Mouse (Mus musculus): ENCODE measurements around the gene Fnbp1. TPM values are rescaled to one million over a fixed set of nuclear protein-coding genes. Genes with fewer than 3 reads are reported as not detected.

The Fnbp1 gene
- polyA plus RNA-seq, 1 experiment, result 46.3 TPM

DNA sequence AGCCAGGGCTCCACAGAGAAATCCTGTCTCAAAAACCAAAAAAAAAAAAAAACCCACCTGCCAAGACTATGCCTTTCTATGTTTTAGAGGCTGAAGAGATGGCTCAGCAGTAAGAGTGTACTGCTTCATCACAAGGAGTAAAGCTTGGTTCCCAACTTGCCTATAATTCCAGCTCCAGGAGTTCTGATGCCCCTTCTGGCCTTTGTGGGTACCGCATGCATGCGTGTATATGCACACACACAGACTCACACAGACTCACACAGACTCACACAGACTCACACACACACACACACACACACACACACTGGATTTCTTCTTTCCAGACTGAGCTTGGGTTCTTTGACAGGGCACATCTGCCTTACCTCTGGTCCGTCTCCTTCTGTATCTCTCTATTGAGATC, 101.8 kb downstream of the Fnbp1 start:
- no peak for DNase-seq (ENCODE audit: low read depth)
- TF ChIP-seq POLR2A (IDR thresholded peaks at IDR 0.05; ENCODE audit: borderline replicate concordance, extremely low read depth, insufficient read depth, insufficient read length, poor library complexity, severe bottlenecking) (no peak), CTCF (IDR thresholded peaks at IDR 0.05; ENCODE audit: borderline replicate concordance, extremely low read depth, insufficient read depth, insufficient read length) (peak; percentile 13; the same call in 1 of the 2 replicates)

DNA sequence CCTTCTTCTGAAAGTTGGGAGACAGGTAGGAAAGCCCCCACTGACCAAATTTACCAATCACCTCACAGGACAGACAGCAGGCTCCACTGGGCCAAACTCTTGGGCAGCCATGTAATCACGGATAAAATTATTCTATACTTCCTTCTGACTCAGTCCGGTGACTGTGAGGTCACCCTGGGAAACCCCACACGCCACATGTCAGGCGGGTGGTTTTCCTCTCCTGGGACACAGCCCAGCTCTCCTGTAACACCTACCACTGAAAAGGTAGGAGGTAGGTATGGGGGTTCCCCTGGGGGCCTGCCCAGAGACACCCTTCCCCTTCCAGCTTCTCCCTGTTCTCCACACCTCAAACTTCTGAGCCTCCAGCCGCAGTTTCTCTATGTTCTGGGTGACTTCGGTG, 105.0 kb downstream of the Fnbp1 start:
- no peak for TF ChIP-seq CTCF (IDR thresholded peaks at IDR 0.05; ENCODE audit: borderline replicate concordance, extremely low read depth, insufficient read depth, insufficient read length)
- TF ChIP-seq POLR2A (IDR thresholded peaks at IDR 0.05; ENCODE audit: borderline replicate concordance, extremely low read depth, insufficient read depth, insufficient read length, poor library complexity, severe bottlenecking), result no peak
- no peak for DNase-seq (ENCODE audit: low read depth)

DNA sequence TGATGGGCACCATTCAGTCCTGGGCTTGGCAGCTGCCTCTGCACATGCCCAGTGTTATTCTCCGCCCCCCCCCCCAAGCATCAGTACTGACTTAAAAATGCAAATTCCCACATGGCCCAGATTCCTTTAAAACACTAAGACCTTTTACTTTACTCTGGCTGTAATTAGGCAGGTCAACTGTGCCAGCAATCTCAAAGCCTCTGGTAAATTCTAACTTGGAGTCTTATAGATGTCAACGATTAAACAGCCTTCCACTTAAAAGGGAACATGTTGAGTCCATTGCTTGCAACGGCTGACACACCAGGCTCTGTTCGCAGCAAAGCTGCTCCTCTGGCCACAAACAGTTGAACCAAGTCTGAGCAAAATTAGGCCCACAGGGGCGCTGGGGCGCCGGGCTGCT, 109.8 kb downstream of the Fnbp1 start:
- peak; percentile 44 for DNase-seq (ENCODE audit: low read depth)
- TF ChIP-seq CTCF (IDR thresholded peaks at IDR 0.05; ENCODE audit: borderline replicate concordance, extremely low read depth, insufficient read depth, insufficient read length) (no peak), POLR2A (IDR thresholded peaks at IDR 0.05; ENCODE audit: borderline replicate concordance, extremely low read depth, insufficient read depth, insufficient read length, poor library complexity, severe bottlenecking) (no peak)

DNA sequence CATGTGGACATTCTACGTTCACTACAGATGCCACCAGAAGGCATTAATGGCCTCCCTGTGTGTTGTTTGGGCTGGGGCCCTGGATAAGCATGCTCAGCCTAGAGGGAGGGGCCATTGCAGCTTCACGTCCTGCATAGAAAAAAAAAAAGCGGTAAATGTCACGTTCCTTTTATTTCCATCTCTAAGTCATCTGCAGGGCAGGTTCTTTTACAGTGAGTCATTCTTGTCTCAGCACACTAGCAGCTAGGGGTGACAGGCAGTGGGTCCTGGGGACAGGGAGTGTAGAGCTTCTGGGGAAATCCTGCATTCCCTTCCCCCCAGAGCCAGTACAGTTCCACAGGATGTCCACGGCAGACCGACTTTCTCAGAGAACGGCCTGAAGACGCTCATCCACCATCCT, 115.2 kb downstream of the Fnbp1 start:
- no peak for DNase-seq (ENCODE audit: low read depth)
- TF ChIP-seq POLR2A (IDR thresholded peaks at IDR 0.05; ENCODE audit: borderline replicate concordance, extremely low read depth, insufficient read depth, insufficient read length, poor library complexity, severe bottlenecking) (no peak), CTCF (IDR thresholded peaks at IDR 0.05; ENCODE audit: borderline replicate concordance, extremely low read depth, insufficient read depth, insufficient read length) (no peak)

DNA sequence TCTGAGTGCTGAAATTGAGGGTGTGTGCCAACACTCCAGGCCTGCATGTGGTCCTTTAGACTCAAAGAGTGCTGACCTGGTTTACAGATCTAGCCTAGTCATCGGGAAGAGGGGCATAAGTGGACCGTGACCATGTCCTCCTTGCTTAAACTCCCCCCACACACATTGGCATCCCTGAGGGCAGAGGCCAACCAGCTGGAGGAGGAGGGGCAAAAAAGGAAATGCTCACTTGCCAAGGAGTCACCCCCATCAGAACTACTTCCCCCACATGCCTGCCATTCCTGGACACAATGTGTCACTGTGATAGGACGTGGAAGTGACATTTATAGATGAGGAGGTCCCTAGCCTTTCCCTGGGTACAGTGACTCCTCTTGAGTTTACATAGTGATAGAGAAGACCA, 116.3 kb downstream of the Fnbp1 start:
- no peak for TF ChIP-seq POLR2A (IDR thresholded peaks at IDR 0.05; ENCODE audit: borderline replicate concordance, extremely low read depth, insufficient read depth, insufficient read length, poor library complexity, severe bottlenecking)
- no peak for TF ChIP-seq CTCF (IDR thresholded peaks at IDR 0.05; ENCODE audit: borderline replicate concordance, extremely low read depth, insufficient read depth, insufficient read length)
- DNase-seq (ENCODE audit: low read depth), result no peak

DNA sequence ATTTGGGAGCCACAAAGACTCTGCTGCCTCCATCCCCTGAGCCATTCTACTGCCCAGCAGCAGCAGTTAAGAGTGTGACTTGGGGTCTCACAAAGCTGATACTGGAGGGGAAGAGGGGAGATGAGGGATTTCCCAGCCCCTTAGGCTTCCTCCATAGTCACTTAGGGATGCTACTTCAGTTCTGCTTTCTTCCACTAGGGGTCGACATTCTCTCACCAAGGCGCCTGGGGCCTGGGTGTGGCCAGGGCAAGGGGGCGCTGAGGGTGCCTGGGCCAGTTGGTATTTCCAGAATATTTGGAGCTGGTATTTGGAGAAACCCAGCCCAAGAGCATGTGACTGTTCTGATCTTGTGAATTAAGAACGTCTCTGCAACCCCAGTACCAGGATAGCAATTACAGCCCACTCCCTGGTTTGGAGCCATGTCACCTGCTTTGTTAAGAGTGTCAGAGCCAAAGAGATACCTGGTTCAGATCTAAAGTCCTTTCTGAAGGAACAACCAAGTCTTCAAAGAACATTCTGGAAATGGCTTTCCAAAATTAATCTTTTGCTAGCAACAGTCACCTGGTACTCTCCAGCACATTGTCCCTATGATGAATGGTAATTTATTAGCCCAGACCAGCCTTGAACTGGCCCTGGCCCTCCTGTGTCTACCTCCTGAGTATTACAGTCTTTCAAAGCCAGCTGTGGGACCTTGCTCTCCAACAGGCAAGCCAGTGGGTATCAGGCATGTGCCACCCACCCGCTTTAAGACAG, 117.0 kb downstream of the Fnbp1 start:
- DNase-seq (ENCODE audit: low read depth), result peak; percentile 55
- TF ChIP-seq POLR2A (IDR thresholded peaks at IDR 0.05; ENCODE audit: borderline replicate concordance, extremely low read depth, insufficient read depth, insufficient read length, poor library complexity, severe bottlenecking), result no peak
- peak; percentile 89 for TF ChIP-seq CTCF (IDR thresholded peaks at IDR 0.05; ENCODE audit: borderline replicate concordance, extremely low read depth, insufficient read depth, insufficient read length)

GRCm38 (mm10) chr2:31023940-31024339, 117.9 kb downstream of the Fnbp1 start:
- no peak for DNase-seq (ENCODE audit: low read depth)
- TF ChIP-seq POLR2A (IDR thresholded peaks at IDR 0.05; ENCODE audit: borderline replicate concordance, extremely low read depth, insufficient read depth, insufficient read length, poor library complexity, severe bottlenecking) (no peak), CTCF (IDR thresholded peaks at IDR 0.05; ENCODE audit: borderline replicate concordance, extremely low read depth, insufficient read depth, insufficient read length) (no peak)

DNA sequence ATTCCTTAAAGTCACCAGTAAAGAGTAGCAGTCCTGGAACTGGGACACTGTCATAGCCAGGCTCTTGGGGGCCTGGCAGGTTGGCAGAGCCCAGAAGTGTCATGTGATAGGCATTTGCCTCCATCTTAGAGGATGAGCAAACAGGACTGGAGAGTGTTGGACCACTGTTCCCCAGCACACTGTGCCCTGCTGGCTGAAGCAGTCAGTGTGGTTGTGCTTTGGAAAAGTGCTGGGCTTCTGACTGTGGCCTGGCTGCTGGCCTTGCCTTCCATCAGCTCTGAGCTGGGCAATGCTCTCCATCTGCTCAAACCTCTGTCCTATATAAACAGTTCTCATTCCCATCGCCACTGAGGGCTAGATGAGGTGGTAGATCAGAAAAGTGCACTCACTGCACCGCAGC, 121.6 kb downstream of the Fnbp1 start:
- no peak for DNase-seq (ENCODE audit: low read depth)
- TF ChIP-seq CTCF (IDR thresholded peaks at IDR 0.05; ENCODE audit: borderline replicate concordance, extremely low read depth, insufficient read depth, insufficient read length) (no peak), POLR2A (IDR thresholded peaks at IDR 0.05; ENCODE audit: borderline replicate concordance, extremely low read depth, insufficient read depth, insufficient read length, poor library complexity, severe bottlenecking) (no peak)

- no peak for DNase-seq (ENCODE audit: low read depth)
These were observed 122.8 kb downstream of the Fnbp1 start for GRCm38 (mm10) chr2:31019011-31019410.

DNA sequence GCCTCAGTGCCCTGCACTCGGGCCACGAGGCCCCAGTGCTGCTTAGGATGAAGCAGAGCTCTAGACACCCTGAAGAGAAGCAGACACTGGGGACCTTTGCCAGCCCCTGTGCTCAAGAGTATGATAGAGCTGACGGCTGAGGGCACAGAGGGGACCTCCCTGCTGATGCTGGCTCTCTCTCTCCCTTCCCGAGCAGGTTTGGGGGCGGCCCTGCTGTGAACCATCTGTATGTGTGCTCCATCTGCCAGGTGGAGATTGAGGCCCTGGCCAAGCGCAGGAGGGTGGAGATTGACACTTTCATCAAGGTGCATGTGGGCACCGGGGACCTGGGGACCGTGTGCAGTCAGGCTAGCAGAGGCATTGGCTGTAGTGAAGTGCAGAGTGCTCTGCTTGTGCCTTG, 123.3 kb downstream of the Fnbp1 start:
- no peak for TF ChIP-seq POLR2A (IDR thresholded peaks at IDR 0.05; ENCODE audit: borderline replicate concordance, extremely low read depth, insufficient read depth, insufficient read length, poor library complexity, severe bottlenecking)
- TF ChIP-seq CTCF (IDR thresholded peaks at IDR 0.05; ENCODE audit: borderline replicate concordance, extremely low read depth, insufficient read depth, insufficient read length), result no peak
- DNase-seq (ENCODE audit: low read depth), result no peak

More at GRCm38 (mm10) chr2:31019011-31019410, 122.8 kb downstream of the Fnbp1 start:
- no peak for TF ChIP-seq POLR2A (IDR thresholded peaks at IDR 0.05; ENCODE audit: borderline replicate concordance, extremely low read depth, insufficient read depth, insufficient read length, poor library complexity, severe bottlenecking)
- no peak for TF ChIP-seq CTCF (IDR thresholded peaks at IDR 0.05; ENCODE audit: borderline replicate concordance, extremely low read depth, insufficient read depth, insufficient read length)

DNA sequence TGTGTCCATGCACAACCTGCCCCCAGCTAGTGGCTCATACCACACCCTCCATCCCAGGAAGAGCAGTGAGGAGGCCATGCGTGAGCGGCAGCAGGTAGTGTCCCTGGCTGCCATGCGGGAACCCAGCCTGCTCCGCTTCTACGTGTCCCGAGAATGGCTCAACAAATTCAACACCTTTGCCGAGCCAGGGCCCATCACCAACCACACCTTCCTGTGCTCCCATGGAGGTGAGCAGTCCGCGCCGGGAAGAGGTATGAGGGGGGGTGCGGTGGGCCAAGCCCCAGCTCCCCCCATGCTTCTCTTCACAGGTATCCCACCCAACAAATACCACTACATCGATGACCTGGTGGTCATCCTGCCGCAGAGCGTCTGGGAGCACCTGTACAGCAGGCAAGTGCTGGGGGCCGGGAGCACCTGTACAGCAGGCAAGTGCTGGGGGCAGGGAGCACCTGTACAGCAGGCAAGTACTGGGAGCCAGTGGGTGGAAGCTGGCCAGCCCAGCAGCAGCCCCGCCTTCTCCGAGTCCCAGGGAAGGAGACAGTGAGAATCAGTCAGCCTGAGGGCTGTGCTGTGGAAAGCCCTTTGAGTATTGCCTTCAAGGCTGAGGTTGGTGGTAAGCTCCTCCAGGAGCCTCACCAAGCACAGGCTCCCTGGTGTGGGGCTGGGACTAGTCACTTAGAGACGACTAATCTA, 124.0 kb downstream of the Fnbp1 start:
- TF ChIP-seq POLR2A (IDR thresholded peaks at IDR 0.05; ENCODE audit: borderline replicate concordance, extremely low read depth, insufficient read depth, insufficient read length, poor library complexity, severe bottlenecking) (no peak), CTCF (IDR thresholded peaks at IDR 0.05; ENCODE audit: borderline replicate concordance, extremely low read depth, insufficient read depth, insufficient read length) (no peak)
- no peak for DNase-seq (ENCODE audit: low read depth)

All from brain, embryonic 14.5 days (tissue).